15 mouse cellular contexts compared by ENCODE assay signal in genomic region chr10:100604254-100604653, GRCm38 (mm10). TPM values are rescaled to one million over a fixed set of nuclear protein-coding genes. Genes with fewer than 3 reads are reported as not detected.
DNase-seq lines count a peak whose midpoint lies in the region; ATAC-seq and TF ChIP-seq lines count a peak whose summit lies in the region.
"Had no signal": no experiment of that assay in that cellular context is flagged by ENCODE, and none has a peak within 500 bp of the region (broad histone marks: within the 10 kb centered on the region; RNA-seq: fewer than 3 reads in every experiment).

No protein-coding gene starts in this region.

- H3K27me3 ChIP-seq in hindbrain, postnatal 0 days (ENCODE audit: insufficient read depth, low read length), result no peaks in the 10 kb centered on the region
- H3K27me3 ChIP-seq in thymus, adult 2 months (ENCODE audit: control insufficient read depth, insufficient read depth, low read length), result no peaks in the 10 kb centered on the region
- H3K27me3 ChIP-seq: lung, embryonic 15.5 days had no signal

- H3K4me2 ChIP-seq in hindbrain, postnatal 0 days (ENCODE audit: low read depth, low read length), result no peak overlapping the region
- H3K4me2 ChIP-seq: lung, embryonic 15.5 days had no signal

- no peak for TF ChIP-seq POLR2A in thymus, adult 2 months (IDR thresholded peaks at IDR 0.05; ENCODE audit: control insufficient read depth, extremely low read depth, insufficient read depth, low read length, poor library complexity)

- no peaks in the 10 kb centered on the region for H3K9me3 ChIP-seq in hindbrain, postnatal 0 days (ENCODE audit: low read length)
- H3K9me3 ChIP-seq: lung, embryonic 15.5 days had no signal

- H3K4me3 ChIP-seq in hindbrain, postnatal 0 days (ENCODE audit: low read length), result no peak overlapping the region
- no peak overlapping the region for H3K4me3 ChIP-seq in thymus, adult 2 months (ENCODE audit: control insufficient read depth, insufficient read depth, low read length)
- H3K4me3 ChIP-seq: lung, embryonic 15.5 days had no signal

- 67% methylated on average over 2 of the region's 2 CpGs for WGBS in hindbrain, postnatal 0 days
- 65% methylated on average over 2 of the region's 2 CpGs for WGBS in thymus, adult 2 months

- DNase-seq in frontal cortex, postnatal 25 days (ENCODE audit: low spot score in 2 of 2), result no peak
- DNase-seq in 3T3-L1 (ENCODE audit: low read depth, low spot score), result peak; percentile 15
- DNase-seq in brain, adult 2 months (ENCODE audit: low read depth, low spot score), result peak; percentile 68
- peak; percentile 70 for DNase-seq in hindbrain, postnatal 0 days (ENCODE audit: low spot score)
- no peak for DNase-seq in thymus, adult 2 months
- DNase-seq in frontal cortex, postnatal 36 days (ENCODE audit: low spot score in 2 of 2), result no peak
- no peak for DNase-seq in left cerebral cortex, adult 18-20 months (ENCODE audit: low spot score in 2 of 2)
- DNase-seq: heart, adult 18-20 months; heart, postnatal 4 days; kidney, postnatal 25 days; right cerebral cortex, postnatal 4 days had no signal

- H3K36me3 ChIP-seq in hindbrain, postnatal 0 days (ENCODE audit: insufficient read depth, low read length), result no peaks in the 10 kb centered on the region
- H3K36me3 ChIP-seq in thymus, adult 2 months (ENCODE audit: control insufficient read depth, insufficient read depth, low read length), result no peaks in the 10 kb centered on the region
- H3K36me3 ChIP-seq: lung, embryonic 15.5 days had no signal

- H3K27ac ChIP-seq in hindbrain, postnatal 0 days, result no peak overlapping the region
- no peak overlapping the region for H3K27ac ChIP-seq in thymus, adult 2 months (ENCODE audit: control insufficient read depth, insufficient read depth, low read length)
- H3K27ac ChIP-seq: lung, embryonic 15.5 days had no signal

- H3K4me1 ChIP-seq in hindbrain, postnatal 0 days (ENCODE audit: insufficient read depth, low read length), result no peaks in the 10 kb centered on the region
- H3K4me1 ChIP-seq in thymus, adult 2 months (replicated peaks; ENCODE audit: control insufficient read depth, insufficient read depth, low read length), result no peaks in the 10 kb centered on the region
- H3K4me1 ChIP-seq: lung, embryonic 15.5 days had no signal

- TF ChIP-seq CTCF in hindbrain, postnatal 0 days (IDR thresholded peaks at IDR 0.05; ENCODE audit: low read depth), result peak; percentile 70
- no peak for TF ChIP-seq CTCF in thymus, adult 2 months (IDR thresholded peaks at IDR 0.05; ENCODE audit: borderline replicate concordance, control insufficient read depth, extremely low read depth, insufficient read depth, low read length, poor library complexity)

- H3K9ac ChIP-seq in hindbrain, postnatal 0 days (replicated peaks; ENCODE audit: low read length), result no peak overlapping the region
- H3K9ac ChIP-seq: lung, embryonic 15.5 days had no signal

- peak; percentile 78 for ATAC-seq in frontal cortex, adult (ENCODE audit: low TSS enrichment)
- ATAC-seq in hindbrain, postnatal 0 days, result peak; percentile 80

RNA-seq across cellular contexts. Expression of gene 1700017N19Rik, which starts 14.0 kb away (rescaled TPM):
- total RNA-seq in hindbrain, postnatal 0 days (2014; rRNA removed), result not detected in 2 replicates
- polyA plus RNA-seq in hindbrain, postnatal 0 days (2015; fragmentation: Nextera tagmentation; extraction: Ambion mirVana), result 0.23 and 0.43 TPM in 2 replicates
- not detected in 2 replicates for polyA plus RNA-seq in thymus, adult 2 months (2012; rRNA removed)
- total RNA-seq in left cerebral cortex, adult 18-20 months (2021), result not detected
- total RNA-seq: heart, adult 18-20 months; heart, postnatal 4 days had no signal
- polyA plus RNA-seq: limb, embryonic 11.5 days; lung, embryonic 15.5 days; stomach, embryonic 16.5 days had no signal

RNA-seq across cellular contexts. Expression of gene 4930430F08Rik, which starts 14.0 kb away (rescaled TPM):
- 19.6 and 24.5 TPM in 2 replicates for total RNA-seq in hindbrain, postnatal 0 days (2014; rRNA removed)
- polyA plus RNA-seq in hindbrain, postnatal 0 days (2015; fragmentation: Nextera tagmentation; extraction: Ambion mirVana), result 16.5 and 20.2 TPM in 2 replicates
- polyA plus RNA-seq in thymus, adult 2 months (2012; rRNA removed), result 8.0 and 10.0 TPM in 2 replicates
- 10 to 100 TPM; 23.3 to 24.0 TPM for total RNA-seq in left cerebral cortex, adult 18-20 months (2021)

Comparison
In these comparisons a context has a peak if more than half of its experiments do, and no peak if none do; other contexts are left out.
1. DNase-seq: peak in 3T3-L1 (single experiment), brain, adult 2 months (single experiment) and hindbrain, postnatal 0 days (single experiment); none in frontal cortex, postnatal 25 days (0 of 2), thymus, adult 2 months (single experiment), frontal cortex, postnatal 36 days (0 of 2) and left cerebral cortex, adult 18-20 months (0 of 2).